Mouse (Mus musculus): ENCODE measurements around the gene BC067074.

Gene BC067074

GRCm38 (mm10) chr13:113321972-113322371 is 29.0 kb downstream of the BC067074 start:
- DNase-seq (ENCODE audit: low spot score) = no peak

DNA sequence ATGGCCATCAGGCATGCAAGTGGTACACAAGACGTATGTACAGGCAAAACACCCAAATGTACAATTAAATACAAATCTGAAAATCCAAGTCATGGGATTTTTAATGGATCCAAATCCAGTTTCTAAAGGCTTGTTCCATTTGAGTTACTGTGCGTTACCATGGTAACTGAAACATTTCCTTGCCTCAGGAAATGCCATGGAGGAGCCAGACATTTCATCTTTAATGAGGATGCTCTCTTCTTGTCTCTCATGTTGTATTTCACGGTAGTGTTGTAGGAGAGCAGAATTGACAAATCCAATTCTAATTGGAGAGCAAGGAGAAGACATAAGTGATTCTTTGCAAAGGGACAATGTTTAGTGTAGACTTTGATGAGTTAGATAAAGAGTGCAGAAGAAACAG is 31.3 kb downstream of the BC067074 start:
- no peak for DNase-seq (ENCODE audit: low spot score)

DNA sequence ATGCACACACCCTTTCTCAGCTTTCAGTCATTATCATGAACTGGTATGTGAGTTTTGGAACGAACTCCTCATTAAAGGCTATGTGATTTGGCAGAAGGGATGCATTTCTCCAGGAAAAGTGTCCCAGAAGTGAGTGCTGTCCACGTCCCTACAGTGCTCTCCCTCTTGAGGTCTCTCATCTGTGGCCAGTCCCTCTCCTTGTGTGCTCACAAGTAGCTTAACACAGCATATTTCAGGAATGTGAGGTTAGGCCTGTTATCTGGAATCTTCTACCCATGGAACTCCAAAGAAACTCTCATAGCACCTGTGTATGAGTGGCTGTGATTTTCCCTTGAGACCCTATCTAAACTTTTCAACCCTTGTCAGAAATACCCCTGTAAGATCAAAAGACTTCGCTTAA is 32.7 kb downstream of the BC067074 start:
- no peak for DNase-seq (ENCODE audit: low spot score)

DNA sequence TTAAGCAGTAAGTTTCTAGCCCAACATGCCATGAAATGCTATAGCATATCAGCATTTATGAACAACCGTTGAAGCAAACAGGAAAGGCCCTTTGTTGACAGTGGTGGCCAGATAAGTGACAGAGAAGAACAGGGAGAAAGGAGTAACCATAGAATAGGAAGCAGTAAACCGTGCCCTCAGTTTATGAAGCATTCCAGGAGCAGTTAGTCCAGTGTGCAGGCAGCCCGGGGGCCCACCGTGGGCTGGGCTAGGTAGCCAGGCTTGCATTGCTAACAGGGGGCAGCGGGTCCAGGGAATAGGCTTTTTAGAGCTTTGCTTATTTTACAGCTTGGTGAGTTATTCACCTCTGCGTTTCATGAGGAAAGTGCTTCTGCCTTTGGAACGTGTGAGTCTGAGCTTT is 39.3 kb downstream of the BC067074 start:
- no peak for DNase-seq (ENCODE audit: low spot score)

- no peak for DNase-seq (ENCODE audit: low spot score)
These were observed 40.4 kb downstream of the BC067074 start for GRCm38 (mm10) chr13:113333374-113333773.

- DNase-seq (ENCODE audit: low spot score) = no peak
These were observed 41.0 kb downstream of the BC067074 start for GRCm38 (mm10) chr13:113333931-113334330.

- no peak for DNase-seq (ENCODE audit: low spot score)
These were observed 41.8 kb downstream of the BC067074 start for GRCm38 (mm10) chr13:113334773-113335172.

DNA sequence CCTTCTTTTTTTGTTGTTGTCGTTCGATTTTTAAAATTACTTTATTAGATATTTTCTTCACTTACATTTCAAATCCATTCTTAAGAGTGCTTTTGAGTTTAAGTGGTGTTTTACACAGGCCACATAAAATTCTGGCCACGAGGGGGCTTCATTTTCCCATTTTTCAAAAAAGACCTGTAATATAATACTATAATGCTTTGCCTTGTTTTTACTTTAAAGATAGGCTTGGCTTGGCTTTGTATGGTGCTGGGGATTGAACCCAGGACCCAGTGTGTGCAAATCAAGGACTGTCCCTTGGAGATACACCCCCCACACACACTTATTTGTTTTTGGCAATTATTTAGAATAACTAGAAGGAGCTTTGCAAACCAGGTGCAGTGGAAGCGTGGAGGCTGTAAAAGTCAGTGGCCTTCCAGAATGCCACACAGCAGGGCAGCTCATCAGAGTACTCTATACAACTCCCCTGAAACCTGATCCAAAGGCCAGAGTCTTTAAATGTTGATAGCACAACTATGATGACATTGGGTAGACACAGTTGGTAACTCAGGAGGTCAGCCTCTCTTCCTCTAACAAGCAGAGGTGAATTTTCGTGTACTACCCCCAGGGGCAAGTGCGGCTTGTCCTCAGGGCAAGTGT is 44.4 kb downstream of the BC067074 start:
- no peak for DNase-seq (ENCODE audit: low spot score)

GRCm38 (mm10) chr13:113340644-113341043 is 47.7 kb downstream of the BC067074 start:
- no peak for DNase-seq (ENCODE audit: low spot score)

DNA sequence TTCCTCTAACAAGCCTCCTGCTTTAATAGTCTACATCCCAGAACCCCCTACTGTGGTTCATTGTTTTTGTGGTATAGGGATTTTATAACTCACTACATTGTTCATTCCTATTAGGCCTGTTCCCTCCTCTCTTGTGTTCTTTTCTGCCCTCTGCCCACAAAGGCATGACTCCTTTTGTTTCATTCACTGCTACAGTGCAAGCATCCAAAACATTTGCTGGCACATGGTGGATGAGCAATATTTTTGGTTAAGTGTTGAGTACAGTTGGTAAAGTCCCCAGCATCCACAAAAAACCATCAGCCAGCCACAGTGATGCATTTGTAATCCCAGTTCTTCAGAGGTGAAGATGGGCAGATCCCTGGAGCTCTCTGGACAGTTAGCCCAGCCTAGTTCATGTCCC is 48.2 kb downstream of the BC067074 start:
- DNase-seq (ENCODE audit: low spot score) = no peak

GRCm38 (mm10) chr13:113342355-113342919 is 49.5 kb downstream of the BC067074 start:
- DNase-seq (ENCODE audit: low spot score) = no peak

- DNase-seq (ENCODE audit: low spot score) = no peak
These were observed 57.9 kb downstream of the BC067074 start for GRCm38 (mm10) chr13:113350743-113351430.

DNA sequence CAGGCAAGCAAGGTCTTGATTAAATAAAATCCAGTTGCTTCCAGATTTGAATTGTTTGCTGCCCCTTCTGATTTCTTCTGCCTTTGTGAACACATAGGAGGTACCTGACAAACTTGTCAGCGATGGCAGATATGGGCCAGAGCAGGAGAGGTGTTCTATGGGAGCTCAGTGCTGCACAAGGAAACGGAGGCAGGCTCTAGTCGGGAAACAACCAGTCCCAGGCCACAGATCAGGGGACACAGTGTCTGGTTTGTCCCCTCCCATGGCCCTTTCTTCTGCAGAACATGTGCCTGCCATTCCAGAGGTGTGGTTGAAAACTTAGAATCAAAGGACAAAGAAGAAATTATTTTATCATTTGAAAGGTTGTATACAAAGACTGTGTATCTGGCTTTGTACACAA is 60.6 kb downstream of the BC067074 start:
- no peak for DNase-seq (ENCODE audit: low spot score)

DNA sequence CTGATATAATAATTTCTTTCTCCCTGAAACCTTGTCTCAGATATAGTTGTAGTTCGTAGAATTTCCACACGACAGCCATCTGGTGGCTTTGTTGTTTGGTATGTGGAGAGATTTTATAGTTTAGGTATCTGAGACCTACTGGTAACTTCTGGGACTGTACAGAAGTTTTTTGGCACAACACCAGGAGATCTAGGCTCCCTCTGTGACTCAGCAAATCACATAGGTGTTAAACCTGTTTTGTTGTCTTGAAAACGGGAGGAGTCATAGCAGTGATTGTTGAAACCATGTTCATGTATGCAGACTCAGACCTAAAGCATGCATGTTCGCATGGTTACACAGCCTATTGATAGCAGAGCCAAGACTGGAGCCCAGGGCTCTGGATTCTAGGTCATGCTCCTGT is 61.0 kb downstream of the BC067074 start:
- no peak for DNase-seq (ENCODE audit: low spot score)

GRCm38 (mm10) chr13:113355022-113355421 is 62.1 kb downstream of the BC067074 start:
- DNase-seq (ENCODE audit: low spot score) = peak; percentile 34

- no peak for DNase-seq (ENCODE audit: low spot score)
These were observed 64.6 kb downstream of the BC067074 start for GRCm38 (mm10) chr13:113357438-113358144.

DNA sequence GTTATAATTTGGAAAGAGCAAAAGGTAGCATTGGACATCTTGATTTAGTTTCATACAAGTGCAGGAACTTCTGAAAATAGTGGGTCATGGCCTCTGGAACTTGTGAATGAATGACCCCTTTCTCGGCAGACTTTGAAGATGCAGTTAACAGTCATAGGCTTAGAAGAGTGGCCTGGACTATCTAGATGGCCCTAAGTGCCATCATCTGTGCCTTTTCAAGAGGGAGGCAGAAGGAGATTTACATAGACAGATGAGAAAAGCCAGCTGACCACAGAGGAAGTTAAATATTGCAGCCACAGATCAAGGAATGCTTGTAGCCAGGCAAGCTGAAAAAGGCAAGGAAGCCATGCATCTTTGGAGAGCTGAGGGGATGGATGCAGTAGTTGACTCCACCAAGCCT is 66.7 kb downstream of the BC067074 start:
- DNase-seq (ENCODE audit: low spot score) = no peak

DNA sequence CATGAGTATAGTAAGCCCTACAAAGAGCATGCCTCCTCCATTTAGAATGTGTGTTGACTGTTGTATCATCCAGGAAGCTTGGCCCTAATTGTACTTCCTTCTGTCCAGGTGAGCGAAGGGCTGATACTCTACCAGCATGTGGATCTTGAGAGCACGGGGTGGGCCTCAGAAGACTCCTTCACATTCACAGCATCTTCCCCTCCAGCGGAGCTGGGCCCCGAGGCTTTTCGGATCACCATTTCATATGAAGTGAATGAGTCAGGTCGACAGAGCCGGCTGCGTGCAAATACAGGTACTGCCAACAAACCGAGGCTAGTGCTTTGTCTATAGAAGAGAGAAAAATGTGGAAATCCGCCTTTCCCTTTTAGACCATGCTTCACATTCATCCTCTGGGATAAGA is 73.0 kb downstream of the BC067074 start:
- DNase-seq (ENCODE audit: low spot score) = no peak

DNA sequence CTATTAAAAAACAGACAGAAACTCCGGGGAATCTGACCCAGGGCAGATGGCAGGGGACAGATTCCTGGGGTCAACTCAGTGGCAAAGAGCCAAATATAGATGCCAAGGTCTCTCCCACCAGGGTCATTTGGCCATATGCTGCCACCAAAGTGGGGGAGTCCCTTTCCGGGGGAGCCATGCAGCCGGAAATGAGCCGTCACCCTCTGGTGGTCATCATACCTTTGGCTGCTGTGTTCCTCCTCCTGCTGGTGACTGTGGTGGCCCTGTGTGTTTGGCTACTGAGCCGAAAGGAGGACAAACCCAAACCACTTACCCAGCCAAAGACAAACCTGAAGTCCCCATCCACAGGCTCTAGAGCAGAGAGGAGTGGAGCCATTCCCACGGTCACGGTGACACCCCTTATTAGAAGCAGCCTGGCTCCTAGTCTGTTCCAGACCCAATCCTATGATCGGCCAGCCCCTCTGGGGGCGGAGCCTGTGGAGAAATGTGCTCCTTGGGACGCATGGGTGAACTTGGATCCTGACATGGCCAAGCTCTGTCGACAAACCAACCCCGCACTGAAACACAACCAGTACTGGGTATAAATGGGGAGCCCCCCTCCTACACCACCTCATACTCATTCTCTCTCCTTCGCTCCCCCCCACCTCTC is 76.1 kb downstream of the BC067074 start:
- DNase-seq (ENCODE audit: low spot score) = no peak

- no peak for DNase-seq (ENCODE audit: low spot score)
These were observed 76.7 kb downstream of the BC067074 start for GRCm38 (mm10) chr13:113369622-113370021.

DNA sequence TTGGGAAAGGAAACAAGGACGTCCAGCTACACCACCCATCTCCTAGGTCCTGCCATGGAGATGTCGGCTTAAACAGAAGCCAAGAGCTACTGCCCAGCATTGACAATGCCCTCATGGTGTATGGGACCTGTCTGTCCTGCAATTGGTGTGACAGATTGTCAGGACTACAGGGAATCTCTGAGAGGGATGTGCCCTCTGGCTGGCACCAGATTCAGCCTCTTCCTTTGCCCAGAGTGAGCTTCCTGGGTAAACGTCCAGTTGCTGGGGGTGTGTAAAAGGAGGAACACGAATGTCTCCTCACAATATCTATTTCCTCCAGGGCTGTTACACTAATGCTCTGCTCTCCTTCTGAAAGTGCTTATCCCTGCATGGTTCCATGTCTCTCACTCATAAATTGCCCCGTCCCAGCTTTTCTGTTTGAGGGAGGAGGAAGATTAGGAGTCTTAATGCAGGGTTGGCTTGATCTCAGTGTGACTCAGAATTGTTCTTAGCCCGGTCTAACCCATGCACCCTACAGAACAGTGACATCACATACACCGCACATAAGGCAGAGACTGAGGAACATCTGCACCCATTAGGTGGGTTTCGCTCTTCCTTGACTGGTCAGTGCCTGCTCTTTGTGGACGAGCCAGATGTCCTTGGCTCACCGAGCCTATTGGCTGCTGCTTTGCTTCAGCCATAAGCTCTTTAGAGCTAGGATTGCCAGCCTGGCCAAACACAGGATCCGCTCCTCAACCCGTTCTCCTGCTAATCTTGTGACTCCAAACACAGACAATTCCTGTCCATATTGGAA is 80.5 kb downstream of the BC067074 start:
- no peak for DNase-seq (ENCODE audit: low spot score)

DNA sequence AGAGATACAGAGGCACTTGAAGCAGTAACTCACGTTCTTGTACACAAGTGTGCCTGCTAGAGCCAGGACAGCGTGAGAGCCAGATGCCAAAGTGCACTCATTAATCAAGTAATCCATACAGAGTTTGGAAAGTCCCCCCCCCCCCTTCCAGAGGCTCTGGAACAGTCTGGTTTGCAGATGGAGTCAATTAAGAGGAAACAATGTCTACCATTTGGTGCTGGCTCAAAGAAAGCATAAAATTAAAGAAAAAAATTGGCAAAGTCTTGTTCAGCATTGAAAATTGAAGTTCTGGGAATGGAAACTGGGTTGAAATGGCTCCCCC is 81.1 kb downstream of the BC067074 start:
- no peak for DNase-seq (ENCODE audit: low spot score)
